Mouse (Mus musculus) lung, postnatal 0 days (tissue): ENCODE data around the gene Ak5.

Source experiments
- CTCF ChIP-seq: IDR thresholded peaks from 2 replicates; pipeline ENCODE4 v1.5.1; 2016; ENCODE audit warnings: antibody characterized with exemption, mild to moderate bottlenecking
- EP300 ChIP-seq: IDR thresholded peaks from 2 replicates; pipeline ENCODE4 v1.6.1; 2016; ENCODE audit warnings: antibody characterized with exemption, mild to moderate bottlenecking, control low read depth

GRCm38 (mm10) chr3:152492241-152492640 lies 175.9 kb downstream of the Ak5 start:
- TF ChIP-seq EP300, result no peak
- TF ChIP-seq CTCF, result no peak
